Comparison of ENCODE assay signal across 8 mouse cellular contexts in genomic region chr6:42373669-42374430, GRCm38 (mm10). TPM values are rescaled to one million over a fixed set of nuclear protein-coding genes. Genes with fewer than 3 reads are reported as not detected.
A peak's percentile ranks its signal among the peaks of the same experiment; 100 is the strongest.
DNase-seq lines count a peak whose midpoint lies in the region; ATAC-seq and TF ChIP-seq lines count a peak whose summit lies in the region.

No protein-coding gene starts in this region.

- H3K9ac ChIP-seq in kidney, embryonic 15.5 days: peak overlapping the region; percentile 64; the same call in 1 of the 2 replicates
- peak overlapping the region; percentile 76 for H3K9ac ChIP-seq in embryonic facial prominence, embryonic 13.5 days
- no peak overlapping the region for H3K9ac ChIP-seq in intestine, embryonic 15.5 days
- H3K9ac ChIP-seq in midbrain, postnatal 0 days (replicated peaks; ENCODE audit: low read length, poor library complexity, severe bottlenecking): no peak overlapping the region

- H3K27me3 ChIP-seq in kidney, embryonic 15.5 days: no peaks in the 10 kb centered on the region
- H3K27me3 ChIP-seq in embryonic facial prominence, embryonic 13.5 days: no peaks in the 10 kb centered on the region
- H3K27me3 ChIP-seq in intestine, embryonic 15.5 days (replicated peaks): no peaks in the 10 kb centered on the region
- 0 out of 2 replicates have a peak, but pooled peaks cover 4% of the 10 kb centered on the region for H3K27me3 ChIP-seq in midbrain, postnatal 0 days (ENCODE audit: insufficient read depth, low read length)

- TF ChIP-seq CTCF in midbrain, postnatal 0 days (IDR thresholded peaks at IDR 0.05): no peak

- peak overlapping the region; percentile 64 for H3K4me3 ChIP-seq in kidney, embryonic 15.5 days (replicated peaks)
- H3K4me3 ChIP-seq in embryonic facial prominence, embryonic 13.5 days: peak overlapping the region; percentile 63
- H3K4me3 ChIP-seq in intestine, embryonic 15.5 days (replicated peaks): peak overlapping the region; percentile 62; the same call in 1 of the 2 replicates
- peak overlapping the region; percentile 43 for H3K4me3 ChIP-seq in midbrain, postnatal 0 days (ENCODE audit: low read depth, low read length)

- no peak for DNase-seq in kidney, postnatal 10 days
- no peak for DNase-seq in midbrain, postnatal 0 days (ENCODE audit: low spot score)
- no peak for DNase-seq in left cerebral cortex, postnatal 36 days (ENCODE audit: low spot score in 2 of 2)
- no peak for DNase-seq in spleen, postnatal 14 days (ENCODE audit: low spot score in 2 of 2)

- H3K4me2 ChIP-seq in kidney, embryonic 15.5 days: peak overlapping the region; percentile 92
- H3K4me2 ChIP-seq in embryonic facial prominence, embryonic 13.5 days: peak overlapping the region; percentile 91
- peak overlapping the region; percentile 91 for H3K4me2 ChIP-seq in intestine, embryonic 15.5 days (replicated peaks)
- H3K4me2 ChIP-seq in midbrain, postnatal 0 days (ENCODE audit: low read depth, low read length, poor library complexity, severe bottlenecking): peak overlapping the region; percentile 90

- H3K36me3 ChIP-seq in kidney, embryonic 15.5 days: no peaks in the 10 kb centered on the region
- no peaks in the 10 kb centered on the region for H3K36me3 ChIP-seq in embryonic facial prominence, embryonic 13.5 days
- H3K36me3 ChIP-seq in intestine, embryonic 15.5 days: no peaks in the 10 kb centered on the region
- H3K36me3 ChIP-seq in midbrain, postnatal 0 days (ENCODE audit: insufficient read depth, low read length): no peaks in the 10 kb centered on the region

- 51% methylated on average over 6 of the region's 7 CpGs for WGBS in kidney, embryonic 15.5 days
- 35% methylated on average over 7 of the region's 7 CpGs for WGBS in embryonic facial prominence, embryonic 13.5 days
- WGBS in intestine, embryonic 15.5 days: 41% methylated on average over 7 of the region's 7 CpGs
- WGBS in midbrain, postnatal 0 days: 41% methylated on average over 7 of the region's 7 CpGs

- no peaks in the 10 kb centered on the region for H3K9me3 ChIP-seq in kidney, embryonic 15.5 days (replicated peaks)
- no peaks in the 10 kb centered on the region for H3K9me3 ChIP-seq in embryonic facial prominence, embryonic 13.5 days
- H3K9me3 ChIP-seq in intestine, embryonic 15.5 days: no peaks in the 10 kb centered on the region
- no peaks in the 10 kb centered on the region for H3K9me3 ChIP-seq in midbrain, postnatal 0 days (ENCODE audit: low read length)

- peak; percentile 18; the same call in 1 of the 2 replicates for ATAC-seq in kidney, embryonic 15.5 days (replicated peaks; ENCODE audit: low FRiP score)
- no peak for ATAC-seq in embryonic facial prominence, embryonic 13.5 days (ENCODE audit: insufficient number of reproducible peaks, insufficient read depth, low FRiP score, low TSS enrichment, low read depth)
- peak; percentile 17; the same call in 1 of the 2 replicates for ATAC-seq in intestine, embryonic 15.5 days
- no peak; the same call in 1 of the 2 replicates for ATAC-seq in midbrain, postnatal 0 days (ENCODE audit: low FRiP score)
- no peak for ATAC-seq in frontal cortex, adult (ENCODE audit: low TSS enrichment)

- peaks cover 32% of the 10 kb centered on the region for H3K4me1 ChIP-seq in kidney, embryonic 15.5 days
- peaks cover 21% of the 10 kb centered on the region for H3K4me1 ChIP-seq in embryonic facial prominence, embryonic 13.5 days
- peaks cover 28% of the 10 kb centered on the region for H3K4me1 ChIP-seq in intestine, embryonic 15.5 days (replicated peaks)
- H3K4me1 ChIP-seq in midbrain, postnatal 0 days (ENCODE audit: insufficient read depth, low read length): peaks cover 4% of the 10 kb centered on the region; the same call in 1 of the 2 replicates

- H3K27ac ChIP-seq in kidney, embryonic 15.5 days: no peak overlapping the region
- H3K27ac ChIP-seq in embryonic facial prominence, embryonic 13.5 days: no peak overlapping the region
- no peak overlapping the region for H3K27ac ChIP-seq in intestine, embryonic 15.5 days
- no peak overlapping the region for H3K27ac ChIP-seq in midbrain, postnatal 0 days (ENCODE audit: low read depth, low read length)

- intact Hi-C loops in left cerebral cortex, postnatal 36 days (cut with DNase I): loop anchor here (2.0 kb wide), 1 partner anchor 25 kb away; the partner anchor contains the start of gene Zyx

RNA-seq across cellular contexts. Expression of gene Epha1, which starts 0.8 kb away (rescaled TPM):
- polyA plus RNA-seq in kidney, embryonic 15.5 days (2015; fragmentation: Nextera tagmentation; extraction: Ambion mirVana): 7.5 and 8.5 TPM in 2 replicates
- polyA plus RNA-seq in embryonic facial prominence, embryonic 13.5 days (2015; fragmentation: Nextera tagmentation; extraction: Ambion mirVana): 10.5 and 10.8 TPM in 2 replicates
- polyA plus RNA-seq in intestine, embryonic 15.5 days (2015; fragmentation: Nextera tagmentation; extraction: Ambion mirVana): 7.6 TPM in 2 replicates
- 0.71 and 1.1 TPM in 2 replicates for total RNA-seq in midbrain, postnatal 0 days (2014; rRNA removed)
- polyA plus RNA-seq in midbrain, postnatal 0 days (2015; fragmentation: Nextera tagmentation; extraction: Ambion mirVana): 0.58 and 0.74 TPM in 2 replicates
- under 1 TPM; 0.18 to 0.30 TPM for total RNA-seq in left cerebral cortex, postnatal 36 days (2021)

RNA-seq across cellular contexts. Expression of gene Zyx, which starts 24.4 kb away (rescaled TPM):
- 102 and 127 TPM in 2 replicates for polyA plus RNA-seq in kidney, embryonic 15.5 days (2015; fragmentation: Nextera tagmentation; extraction: Ambion mirVana)
- polyA plus RNA-seq in embryonic facial prominence, embryonic 13.5 days (2015; fragmentation: Nextera tagmentation; extraction: Ambion mirVana): 77.2 and 81.0 TPM in 2 replicates
- 82.7 and 83.4 TPM in 2 replicates for polyA plus RNA-seq in intestine, embryonic 15.5 days (2015; fragmentation: Nextera tagmentation; extraction: Ambion mirVana)
- total RNA-seq in midbrain, postnatal 0 days (2014; rRNA removed): 47.3 and 71.7 TPM in 2 replicates
- 60.5 and 62.7 TPM in 2 replicates for polyA plus RNA-seq in midbrain, postnatal 0 days (2015; fragmentation: Nextera tagmentation; extraction: Ambion mirVana)
- 10 to 100 TPM; 49.4 to 60.8 TPM for total RNA-seq in left cerebral cortex, postnatal 36 days (2021)

RNA-seq across cellular contexts. Expression of gene Tas2r143, which starts 26.2 kb away (rescaled TPM):
- not detected in 2 replicates for polyA plus RNA-seq in kidney, embryonic 15.5 days (2015; fragmentation: Nextera tagmentation; extraction: Ambion mirVana)
- not detected in 2 replicates for polyA plus RNA-seq in embryonic facial prominence, embryonic 13.5 days (2015; fragmentation: Nextera tagmentation; extraction: Ambion mirVana)
- polyA plus RNA-seq in intestine, embryonic 15.5 days (2015; fragmentation: Nextera tagmentation; extraction: Ambion mirVana): not detected in 2 replicates
- total RNA-seq in midbrain, postnatal 0 days (2014; rRNA removed): not detected in 2 replicates
- polyA plus RNA-seq in midbrain, postnatal 0 days (2015; fragmentation: Nextera tagmentation; extraction: Ambion mirVana): not detected in 2 replicates
- total RNA-seq in left cerebral cortex, postnatal 36 days (2021): under 1 TPM in 1 of 2 experiments, not detected in 1; 0.48 TPM

RNA-seq across cellular contexts. Expression of gene Tas2r135, which starts 31.4 kb away (rescaled TPM):
- polyA plus RNA-seq in kidney, embryonic 15.5 days (2015; fragmentation: Nextera tagmentation; extraction: Ambion mirVana): not detected in 2 replicates
- polyA plus RNA-seq in embryonic facial prominence, embryonic 13.5 days (2015; fragmentation: Nextera tagmentation; extraction: Ambion mirVana): not detected in 2 replicates
- polyA plus RNA-seq in intestine, embryonic 15.5 days (2015; fragmentation: Nextera tagmentation; extraction: Ambion mirVana): not detected in 2 replicates
- not detected in 2 replicates for total RNA-seq in midbrain, postnatal 0 days (2014; rRNA removed)
- polyA plus RNA-seq in midbrain, postnatal 0 days (2015; fragmentation: Nextera tagmentation; extraction: Ambion mirVana): not detected in 2 replicates
- total RNA-seq in left cerebral cortex, postnatal 36 days (2021): not detected

RNA-seq across cellular contexts. Expression of gene Fam131b, which starts 49.4 kb away (rescaled TPM):
- polyA plus RNA-seq in kidney, embryonic 15.5 days (2015; fragmentation: Nextera tagmentation; extraction: Ambion mirVana): 0.24 and 0.26 TPM in 2 replicates
- polyA plus RNA-seq in embryonic facial prominence, embryonic 13.5 days (2015; fragmentation: Nextera tagmentation; extraction: Ambion mirVana): 0.36 and 0.60 TPM in 2 replicates
- polyA plus RNA-seq in intestine, embryonic 15.5 days (2015; fragmentation: Nextera tagmentation; extraction: Ambion mirVana): 0.20 and 0.25 TPM in 2 replicates
- total RNA-seq in midbrain, postnatal 0 days (2014; rRNA removed): 55.6 and 59.6 TPM in 2 replicates
- polyA plus RNA-seq in midbrain, postnatal 0 days (2015; fragmentation: Nextera tagmentation; extraction: Ambion mirVana): 5.6 and 6.0 TPM in 2 replicates
- 100 to 1,000 TPM; 112 to 133 TPM for total RNA-seq in left cerebral cortex, postnatal 36 days (2021)

Comparison
In these comparisons a context has a peak if more than half of its experiments do, and no peak if none do; other contexts are left out.
1. ATAC-seq: peak in kidney, embryonic 15.5 days (single experiment) and intestine, embryonic 15.5 days (single experiment); none in embryonic facial prominence, embryonic 13.5 days (single experiment), midbrain, postnatal 0 days (single experiment) and frontal cortex, adult (single experiment).
2. H3K9ac ChIP-seq: peak in kidney, embryonic 15.5 days (single experiment) and embryonic facial prominence, embryonic 13.5 days (single experiment); none in intestine, embryonic 15.5 days (single experiment) and midbrain, postnatal 0 days (single experiment).
3. Peak in every context shown above with its lines, with median percentiles within 50 percentile points of each other: H3K4me2 ChIP-seq and H3K4me3 ChIP-seq.